Comparison of ENCODE assay signal across 12 mouse cellular contexts in genomic region chr14:97588611-97589010, GRCm38 (mm10).
DNase-seq lines count a peak whose midpoint lies in the region; ATAC-seq and TF ChIP-seq lines count a peak whose summit lies in the region.
"Had no signal": no experiment of that assay in that cellular context is flagged by ENCODE, and none has a peak within 500 bp of the region (broad histone marks: within the 10 kb centered on the region; RNA-seq: fewer than 3 reads in every experiment).

No protein-coding gene starts in this region.

- H3K4me3 ChIP-seq in gastrocnemius, adult 2 months: peak overlapping the region; percentile 21
- no peak overlapping the region for H3K4me3 ChIP-seq in forebrain, embryonic 11.5 days (ENCODE audit: low read depth, low read length)
- H3K4me3 ChIP-seq in midbrain, embryonic 15.5 days: no peak overlapping the region
- H3K4me3 ChIP-seq in left cerebral cortex, adult 2 months: no peak overlapping the region
- H3K4me3 ChIP-seq: embryonic facial prominence, embryonic 12.5 days; heart, embryonic 12.5 days; megakaryocyte, embryonic 14.5 days had no signal

- peak overlapping the region; percentile 73 for H3K27ac ChIP-seq in gastrocnemius, adult 2 months
- H3K27ac ChIP-seq in forebrain, embryonic 11.5 days (ENCODE audit: low read depth, low read length): no peak overlapping the region
- peak overlapping the region; percentile 24; the same call in 1 of the 2 replicates for H3K27ac ChIP-seq in midbrain, embryonic 15.5 days
- H3K27ac ChIP-seq in left cerebral cortex, adult 2 months: no peak overlapping the region
- H3K27ac ChIP-seq: embryonic facial prominence, embryonic 12.5 days had no signal

- H3K9ac ChIP-seq in forebrain, embryonic 11.5 days (ENCODE audit: low read length): no peak overlapping the region; the same call in 1 of the 2 replicates
- H3K9ac ChIP-seq in midbrain, embryonic 15.5 days: no peak overlapping the region
- H3K9ac ChIP-seq: embryonic facial prominence, embryonic 12.5 days; heart, embryonic 12.5 days had no signal

- no peak for DNase-seq in gastrocnemius, adult 2 months
- no peak for DNase-seq in gastrocnemius, postnatal 36 days
- no peak for DNase-seq in forebrain, embryonic 11.5 days (ENCODE audit: low spot score)
- DNase-seq in hindlimb bud, embryonic 11.5 days (ENCODE audit: extremely low spot score, low read depth, low spot score): peak; percentile 2
- no peak for DNase-seq in kidney, postnatal 14 days
- no peak for DNase-seq in left cerebral cortex, adult 2 months (ENCODE audit: extremely low spot score in 1 of 2, low spot score in 2 of 2)
- DNase-seq: cerebellum, adult 11 months had no signal

- ATAC-seq in forebrain, embryonic 11.5 days (replicated peaks; ENCODE audit: low FRiP score): peak; percentile 42
- ATAC-seq in midbrain, embryonic 15.5 days (replicated peaks): no peak
- ATAC-seq in CD4-positive, CD25-positive, alpha-beta regulatory T cell, adult 4 months: no peak

- H3K27me3 ChIP-seq in forebrain, embryonic 11.5 days (ENCODE audit: control insufficient read depth, insufficient read depth, low read length): no peaks in the 10 kb centered on the region
- no peaks in the 10 kb centered on the region for H3K27me3 ChIP-seq in midbrain, embryonic 15.5 days (replicated peaks)
- H3K27me3 ChIP-seq: embryonic facial prominence, embryonic 12.5 days; heart, embryonic 12.5 days; megakaryocyte, embryonic 14.5 days had no signal

- TF ChIP-seq CTCF in gastrocnemius, adult 2 months (IDR thresholded peaks at IDR 0.05): no peak
- no peak for TF ChIP-seq CTCF in left cerebral cortex, adult 2 months (IDR thresholded peaks at IDR 0.05)

- WGBS in forebrain, embryonic 11.5 days: 44% methylated on average over 4 of the region's 4 CpGs
- WGBS in midbrain, embryonic 15.5 days: 56% methylated on average over 4 of the region's 4 CpGs

- peaks cover 2% of the 10 kb centered on the region; the same call in 1 of the 2 replicates for H3K4me1 ChIP-seq in forebrain, embryonic 11.5 days (replicated peaks; ENCODE audit: control insufficient read depth, insufficient read depth, low read length)
- H3K4me1 ChIP-seq in midbrain, embryonic 15.5 days: peaks cover 7% of the 10 kb centered on the region
- H3K4me1 ChIP-seq: embryonic facial prominence, embryonic 12.5 days; heart, embryonic 12.5 days; megakaryocyte, embryonic 14.5 days had no signal

- H3K9me3 ChIP-seq in forebrain, embryonic 11.5 days (ENCODE audit: control insufficient read depth, low read length): no peaks in the 10 kb centered on the region; the same call in 1 of the 2 replicates
- no peaks in the 10 kb centered on the region for H3K9me3 ChIP-seq in midbrain, embryonic 15.5 days
- H3K9me3 ChIP-seq: embryonic facial prominence, embryonic 12.5 days; heart, embryonic 12.5 days; megakaryocyte, embryonic 14.5 days had no signal

- intact Hi-C loops in gastrocnemius, adult 2 months (cut with DNase I): loop anchor here (10.0 kb wide), 1 partner anchor 586 kb away; no protein-coding TSS in a partner anchor
- intact Hi-C loops in gastrocnemius, postnatal 36 days (cut with DNase I): no loop called here
- intact Hi-C loops in left cerebral cortex, adult 2 months (cut with DNase I): no loop called here

- peak overlapping the region; percentile 32; the same call in 1 of the 2 replicates for H3K4me2 ChIP-seq in forebrain, embryonic 11.5 days (ENCODE audit: low read depth, low read length, severe bottlenecking)
- peak overlapping the region; percentile 19; the same call in 1 of the 2 replicates for H3K4me2 ChIP-seq in midbrain, embryonic 15.5 days
- H3K4me2 ChIP-seq: embryonic facial prominence, embryonic 12.5 days; heart, embryonic 12.5 days had no signal

- H3K36me3 ChIP-seq in forebrain, embryonic 11.5 days (ENCODE audit: control insufficient read depth, insufficient read depth, low read length): no peaks in the 10 kb centered on the region
- H3K36me3 ChIP-seq in midbrain, embryonic 15.5 days (replicated peaks): no peaks in the 10 kb centered on the region
- H3K36me3 ChIP-seq: embryonic facial prominence, embryonic 12.5 days; heart, embryonic 12.5 days had no signal

Comparison
In these comparisons a context has a peak if more than half of its experiments do, and no peak if none do; other contexts are left out.
1. H3K27ac ChIP-seq: peak in gastrocnemius, adult 2 months (single experiment) and midbrain, embryonic 15.5 days (single experiment); none in forebrain, embryonic 11.5 days (single experiment) and left cerebral cortex, adult 2 months (single experiment).